Comparison of ENCODE assay signal across 13 mouse cellular contexts in genomic region chr10:77144372-77144771, GRCm38 (mm10). TPM values are rescaled to one million over a fixed set of nuclear protein-coding genes. Genes with fewer than 3 reads are reported as not detected.
DNase-seq lines count a peak whose midpoint lies in the region; ATAC-seq and TF ChIP-seq lines count a peak whose summit lies in the region.
"Had no signal": no experiment of that assay in that cellular context is flagged by ENCODE, and none has a peak within 500 bp of the region (broad histone marks: within the 10 kb centered on the region; RNA-seq: fewer than 3 reads in every experiment).

No protein-coding gene starts in this region.

- ATAC-seq in cerebellum, adult (ENCODE audit: insufficient number of reproducible peaks, low FRiP score, low TSS enrichment): no peak
- ATAC-seq in kidney, embryonic 15.5 days (replicated peaks; ENCODE audit: low FRiP score): no peak
- ATAC-seq: Patski had no signal

- TF ChIP-seq CTCF in layer of hippocampus, adult 2 months (conservative IDR thresholded peaks at IDR 0.05): peak; percentile 53

- WGBS in kidney, embryonic 15.5 days: 82% methylated on average over 2 of the region's 2 CpGs

- no peak overlapping the region for H3K9ac ChIP-seq in kidney, embryonic 15.5 days
- H3K9ac ChIP-seq: liver, embryonic 15.5 days had no signal

- no peak overlapping the region for H3K4me3 ChIP-seq in layer of hippocampus, adult 2 months
- H3K4me3 ChIP-seq in kidney, embryonic 15.5 days (replicated peaks): no peak overlapping the region
- H3K4me3 ChIP-seq: erythroblast, embryonic 14.5 days; liver, embryonic 15.5 days had no signal

- no peak overlapping the region for H3K4me2 ChIP-seq in kidney, embryonic 15.5 days
- H3K4me2 ChIP-seq: liver, embryonic 15.5 days had no signal

- DNase-seq in cerebellum, postnatal 25 days: peak; percentile 23 to 42
- no peak for DNase-seq in layer of hippocampus, adult 2 months (ENCODE audit: low spot score in 2 of 2)
- no peak for DNase-seq in layer of hippocampus, adult 11-12 months (ENCODE audit: low spot score)
- DNase-seq in lung, postnatal 10 days: peak; percentile 69
- no peak for DNase-seq in Muller cell, postnatal 12 days (ENCODE audit: inconsistent ontology term)
- no peak for DNase-seq in c-Kit-positive CD71-positive TER-119-positive erythroid progenitor cells, embryonic 14.5 days (ENCODE audit: low spot score)
- DNase-seq: B cell, adult 2 months; cerebellum, postnatal 36 days had no signal

- no peaks in the 10 kb centered on the region for H3K27me3 ChIP-seq in kidney, embryonic 15.5 days
- H3K27me3 ChIP-seq: liver, embryonic 15.5 days; Patski had no signal

- H3K36me3 ChIP-seq in kidney, embryonic 15.5 days: no peaks in the 10 kb centered on the region
- H3K36me3 ChIP-seq: liver, embryonic 15.5 days had no signal

- no peak overlapping the region for H3K27ac ChIP-seq in layer of hippocampus, adult 2 months
- peak overlapping the region; percentile 67; the same call in 1 of the 2 replicates for H3K27ac ChIP-seq in kidney, embryonic 15.5 days
- H3K27ac ChIP-seq: liver, embryonic 15.5 days had no signal

- peaks cover 66% of the 10 kb centered on the region for H3K4me1 ChIP-seq in kidney, embryonic 15.5 days

- no peaks in the 10 kb centered on the region for H3K9me3 ChIP-seq in kidney, embryonic 15.5 days (replicated peaks)
- H3K9me3 ChIP-seq: liver, embryonic 15.5 days had no signal

RNA-seq across cellular contexts. Expression of gene Col18a1, which starts 22.0 kb away (rescaled TPM):
- total RNA-seq in layer of hippocampus, adult 2 months (2021): 1 to 10 TPM; 3.2 to 4.8 TPM
- polyA plus RNA-seq in kidney, embryonic 15.5 days (2015; fragmentation: Nextera tagmentation; extraction: Ambion mirVana): 195 and 206 TPM in 2 replicates

Comparison
In these comparisons a context has a peak if more than half of its experiments do, and no peak if none do; other contexts are left out.
1. DNase-seq: peak in cerebellum, postnatal 25 days (2 of 2) and lung, postnatal 10 days (single experiment); none in layer of hippocampus, adult 2 months (0 of 2), layer of hippocampus, adult 11-12 months (single experiment), Muller cell, postnatal 12 days (single experiment) and c-Kit-positive CD71-positive TER-119-positive erythroid progenitor cells, embryonic 14.5 days (single experiment).